Mouse (Mus musculus): ENCODE measurements around the gene Tmem33.

DNA sequence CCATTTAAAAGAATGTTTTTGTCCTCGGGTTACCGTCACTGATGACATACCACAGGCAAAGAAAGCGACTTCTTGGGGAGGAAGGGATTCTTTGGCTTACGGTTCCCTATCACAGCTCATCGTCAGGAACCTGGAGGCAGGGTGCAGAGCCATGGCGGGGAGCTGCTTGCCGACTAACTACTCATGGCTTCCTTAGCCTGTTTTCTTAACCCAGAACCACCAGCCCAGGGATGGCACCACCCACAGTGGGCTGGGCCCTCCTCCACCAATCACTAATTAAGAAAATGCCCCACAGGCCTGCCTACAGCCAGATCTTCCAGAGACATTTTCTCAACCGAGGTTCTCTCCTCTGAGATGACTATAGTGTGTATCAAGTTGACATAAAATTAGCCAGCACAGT, 8.9 kb downstream of the Tmem33 start:
- no peak for TF ChIP-seq POLR2A (IDR thresholded peaks at IDR 0.05; ENCODE audit: borderline replicate concordance, control insufficient read depth, low read depth, low read length)
- no peak for TF ChIP-seq CTCF (IDR thresholded peaks at IDR 0.05; ENCODE audit: control insufficient read depth, insufficient read depth, low read length)

Measured in bone marrow, adult 2 months (tissue).